Mouse (Mus musculus) embryonic fibroblast, embryonic 13.5 days (primary cell): ENCODE measurements around the gene Rab11a. TPM values are rescaled to one million over a fixed set of nuclear protein-coding genes. Genes with fewer than 3 reads are reported as not detected.
"Not testable (repeated sequence)": the region's sequence is repeated elsewhere in the genome, so short reads cannot be mapped to it uniquely, and the experiment has no call there.

ENCODE experiments used
- H3K27ac ChIP-seq: 2 replicates; pipeline ENCODE4 v1.5.1; 2012; ENCODE audit warnings: low read length, control low read depth, inconsistent platforms; ENCODE audit not compliant: insufficient read depth
- H3K4me1 ChIP-seq: 2 replicates; pipeline ENCODE4 v1.6.1; 2011; ENCODE audit warnings: low read length; ENCODE audit not compliant: control insufficient read depth, insufficient read depth
- H3K4me3 ChIP-seq: 2 replicates; pipeline ENCODE4 v1.5.1; 2011; ENCODE audit warnings: mild to moderate bottlenecking, control low read depth, low read length; ENCODE audit not compliant: insufficient read depth
- CTCF ChIP-seq: IDR thresholded peaks from 2 replicates; pipeline ENCODE4 v1.5.1; 2011; ENCODE audit warnings: mild to moderate bottlenecking, control low read depth, low read length, moderate library complexity, borderline replicate concordance; ENCODE audit not compliant: insufficient read depth
- POLR2A ChIP-seq: IDR thresholded peaks from 2 replicates; pipeline ENCODE4 v1.6.1; 2011; ENCODE audit warnings: low read depth, mild to moderate bottlenecking, control low read depth, low read length, moderate library complexity
- polyA plus RNA-seq: library from polyadenylated mRNA; stranded (reverse); fragments of >200 nt; gene quantifications from 2 replicates; pipeline ENCODE4 v1.2.4, GENCODE M21; 2011; ENCODE audit warnings: low read depth; ENCODE audit not compliant: missing spikeins, insufficient read length

Gene Rab11a
- polyA plus RNA-seq, 1 experiment, result 318 TPM

DNA sequence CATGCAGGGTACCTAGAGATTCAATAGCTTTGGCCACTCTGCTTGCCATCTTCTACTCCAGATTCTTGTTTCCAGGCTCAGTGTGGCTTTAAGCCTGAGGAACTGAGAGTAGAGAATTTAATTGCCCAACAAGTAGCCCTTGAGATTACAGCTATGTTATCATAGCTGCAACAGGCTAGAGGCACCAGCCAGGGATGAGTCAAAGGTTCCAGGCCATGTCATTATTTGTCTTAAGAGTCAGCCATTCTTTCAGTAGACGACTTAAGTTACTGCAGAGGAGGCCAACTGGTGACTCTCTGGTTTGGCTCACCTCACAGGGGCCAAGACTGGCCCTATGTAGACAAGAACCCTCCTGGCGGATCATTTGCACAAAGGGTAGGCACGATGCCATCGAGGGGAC lies 41.2 kb downstream of the Rab11a start:
- Histone ChIP-seq H3K4me1 (peaks cover 4% of the 10 kb centered on the region), H3K27ac (peak overlapping the region; percentile 27; the same call in 1 of the 2 replicates), H3K4me3 (no peak overlapping the region)
- TF ChIP-seq CTCF (no peak), POLR2A (no peak)

GRCm38 (mm10) chr9:64695266-64695665 lies 42.3 kb downstream of the Rab11a start:
- no peak for TF ChIP-seq POLR2A
- TF ChIP-seq CTCF, result no peak
- Histone ChIP-seq H3K4me3 (no peak overlapping the region), H3K27ac (no peak overlapping the region), H3K4me1 (no peaks in the 10 kb centered on the region; the same call in 1 of the 2 replicates)

DNA sequence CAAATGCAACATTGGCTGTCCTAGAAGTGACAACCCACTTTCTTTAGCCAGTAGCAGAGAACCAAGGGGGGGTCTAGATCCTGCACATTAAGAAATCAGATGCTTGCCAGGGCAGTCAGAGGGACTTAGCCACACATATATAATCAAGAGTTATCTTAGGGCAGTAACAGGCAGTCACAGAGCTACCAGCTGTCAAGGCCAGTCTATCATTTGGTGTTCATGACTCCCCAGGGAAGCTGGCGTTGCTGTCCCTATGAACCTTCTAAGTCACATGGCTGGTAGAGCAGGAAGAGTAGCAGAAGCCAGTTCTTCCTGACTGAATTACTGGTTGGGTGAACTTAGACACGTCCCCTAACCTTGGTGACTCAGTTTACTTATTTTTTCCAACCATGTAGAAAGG lies 44.5 kb downstream of the Rab11a start:
- TF ChIP-seq POLR2A (no peak), CTCF (no peak)
- Histone ChIP-seq H3K27ac (no peak overlapping the region), H3K4me1 (no peaks in the 10 kb centered on the region; the same call in 1 of the 2 replicates), H3K4me3 (no peak overlapping the region)

GRCm38 (mm10) chr9:64691176-64691575 lies 46.4 kb downstream of the Rab11a start:
- no peak overlapping the region for H3K4me3 ChIP-seq
- H3K27ac ChIP-seq, result no peak overlapping the region
- TF ChIP-seq POLR2A, result no peak
- TF ChIP-seq CTCF, result peak; percentile 60; the same call in 1 of the 2 replicates
- H3K4me1 ChIP-seq, result no peaks in the 10 kb centered on the region; the same call in 1 of the 2 replicates

GRCm38 (mm10) chr9:64690771-64691170 lies 46.8 kb downstream of the Rab11a start:
- TF ChIP-seq CTCF, result no peak
- no peak for TF ChIP-seq POLR2A
- Histone ChIP-seq H3K4me3 (no peak overlapping the region), H3K4me1 (no peaks in the 10 kb centered on the region), H3K27ac (no peak overlapping the region)

DNA sequence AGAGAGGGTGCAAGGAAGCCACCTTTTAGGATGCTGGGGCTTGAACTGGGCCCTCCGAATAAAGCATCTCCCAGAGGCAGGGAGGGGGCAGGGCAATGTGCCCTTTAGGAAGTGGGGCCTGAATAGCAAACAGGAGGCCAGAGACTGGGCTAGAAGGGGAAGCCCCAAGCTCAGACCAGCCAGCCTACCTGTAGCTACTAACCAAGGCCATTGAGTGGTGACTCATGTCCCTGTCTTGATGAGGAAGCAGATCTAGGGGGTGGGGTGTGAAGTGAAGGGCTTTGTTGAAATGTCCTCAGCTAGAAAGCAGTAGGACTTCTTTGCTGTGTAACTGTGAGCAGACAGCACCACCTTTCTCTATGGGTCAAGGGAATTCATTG lies 49.6 kb downstream of the Rab11a start:
- H3K4me1 ChIP-seq, result no peaks in the 10 kb centered on the region
- no peak overlapping the region for H3K27ac ChIP-seq

DNA sequence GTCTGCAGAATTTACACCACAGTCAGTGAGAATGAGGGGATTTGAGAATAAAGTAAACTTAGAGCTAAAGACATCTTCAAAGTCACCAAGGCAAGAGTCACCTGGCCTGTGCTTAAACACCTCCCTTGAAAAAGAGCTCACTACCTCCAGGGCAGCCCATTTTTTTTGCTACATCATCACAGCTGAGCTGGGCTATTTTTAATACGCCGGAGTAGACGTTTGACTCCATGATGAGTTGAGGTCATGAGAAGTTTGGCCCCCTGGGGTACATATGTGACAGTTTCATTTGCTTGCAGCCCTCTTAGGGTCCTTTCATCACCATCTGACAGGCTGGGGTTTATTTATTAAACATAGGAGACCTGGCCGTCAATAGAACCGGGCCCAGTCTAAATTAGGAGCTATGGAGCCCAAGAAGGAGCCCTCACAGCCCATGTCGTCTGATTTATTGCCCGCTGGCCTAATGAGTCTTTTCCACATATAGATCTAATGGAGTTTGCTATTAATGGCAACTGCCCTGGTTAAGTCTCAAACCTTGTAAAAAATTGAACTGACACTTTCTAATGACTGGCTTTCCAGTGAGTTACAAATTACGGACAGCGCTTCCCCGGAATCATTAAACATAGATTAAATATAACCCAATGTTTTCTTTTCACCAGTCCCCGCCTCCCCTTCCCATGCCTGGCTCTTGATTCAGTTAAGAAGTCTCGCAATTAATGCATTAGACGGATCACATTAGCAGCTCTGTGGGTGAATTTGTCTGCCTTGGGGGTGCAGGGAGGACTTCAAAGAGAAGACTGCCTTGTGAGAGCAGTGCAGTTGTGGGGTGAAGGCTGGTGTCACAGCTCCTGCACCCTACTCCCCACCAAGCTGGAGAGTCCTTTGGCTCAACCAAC lies 50.2 kb downstream of the Rab11a start:
- no peak overlapping the region for H3K27ac ChIP-seq
- no peaks in the 10 kb centered on the region for H3K4me1 ChIP-seq
- TF ChIP-seq CTCF (no peak), POLR2A (no peak)
- no peak overlapping the region for H3K4me3 ChIP-seq

More for the DNA sequence above, 49.6 kb downstream of the Rab11a start:
- H3K4me3 ChIP-seq, result no peak overlapping the region
- no peak for TF ChIP-seq CTCF
- TF ChIP-seq POLR2A, result no peak

GRCm38 (mm10) chr9:64671341-64672319 lies 65.9 kb downstream of the Rab11a start:
- H3K27ac ChIP-seq, H3K4me3 ChIP-seq, H3K4me1 ChIP-seq: not testable (repeated sequence)

DNA sequence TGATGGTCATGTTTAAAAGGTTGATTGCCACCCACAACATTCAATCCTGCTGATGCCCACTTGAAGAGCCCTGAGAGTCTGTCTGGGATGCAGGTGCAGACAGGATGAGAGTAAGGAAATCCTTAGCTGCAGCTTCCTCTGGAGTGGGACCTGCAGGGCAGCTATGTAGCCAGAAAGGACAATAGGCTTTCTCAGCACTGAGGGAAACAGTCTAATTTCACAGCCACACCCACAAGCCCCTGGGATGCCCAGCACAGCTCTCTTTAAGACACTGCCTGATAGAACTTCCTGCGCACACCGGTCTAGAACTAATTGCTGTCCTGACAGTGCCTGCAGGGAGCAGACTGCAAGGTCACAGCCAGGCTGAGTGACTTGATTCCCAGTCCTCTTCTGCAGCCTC lies 69.6 kb downstream of the Rab11a start:
- H3K4me3 ChIP-seq, result no peak overlapping the region
- no peak overlapping the region for H3K27ac ChIP-seq
- TF ChIP-seq POLR2A (no peak), CTCF (no peak)
- H3K4me1 ChIP-seq, result no peaks in the 10 kb centered on the region

DNA sequence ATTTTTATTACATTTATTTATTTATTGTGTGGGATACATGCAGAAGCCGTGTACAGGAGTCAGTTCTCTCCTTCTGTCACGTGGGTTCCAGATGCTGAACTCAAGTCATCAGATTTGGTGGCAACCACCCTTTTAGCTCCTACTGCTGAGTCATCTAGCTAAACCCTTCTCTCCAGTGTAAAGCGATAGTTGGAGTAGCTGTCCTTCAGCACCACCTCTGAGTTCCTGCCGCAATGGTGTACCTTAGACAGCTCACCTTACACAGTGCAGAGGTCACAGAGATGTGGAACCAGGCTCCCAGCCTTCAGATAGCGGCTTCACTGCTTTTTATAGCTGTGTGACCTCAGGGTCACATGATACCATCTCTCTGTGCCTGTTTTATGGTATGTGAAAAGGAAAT lies 70.0 kb downstream of the Rab11a start:
- Histone ChIP-seq H3K4me1 (no peaks in the 10 kb centered on the region), H3K4me3 (no peak overlapping the region), H3K27ac (no peak overlapping the region)
- TF ChIP-seq POLR2A, result no peak
- no peak for TF ChIP-seq CTCF
